Comparison of ENCODE assay signal across 25 mouse cellular contexts in genomic region chr12:83618981-83619380, GRCm38 (mm10). TPM values are rescaled to one million over a fixed set of nuclear protein-coding genes. Genes with fewer than 3 reads are reported as not detected.
A peak's percentile ranks its signal among the peaks of the same experiment; 100 is the strongest.
DNase-seq lines count a peak whose midpoint lies in the region; ATAC-seq lines count a peak whose summit lies in the region.
"Had no signal": no experiment of that assay in that cellular context is flagged by ENCODE, and none has a peak within 500 bp of the region (broad histone marks: within the 10 kb centered on the region; RNA-seq: fewer than 3 reads in every experiment).

No protein-coding gene starts in this region.

- 67% methylated on average over 2 of the region's 2 CpGs for WGBS in heart, embryonic 12.5 days
- WGBS in liver, embryonic 16.5 days (ENCODE audit: insufficient replicate concordance): 61% methylated on average over 2 of the region's 2 CpGs

- H3K27me3 ChIP-seq in heart, embryonic 12.5 days (replicated peaks): no peaks in the 10 kb centered on the region
- no peaks in the 10 kb centered on the region for H3K27me3 ChIP-seq in liver, embryonic 16.5 days (ENCODE audit: control insufficient read depth, insufficient read depth, low read depth, low read length)
- H3K27me3 ChIP-seq: CH12.LX; embryonic facial prominence, embryonic 12.5 days; forebrain, embryonic 13.5 days; Patski had no signal

- H3K27ac ChIP-seq in heart, embryonic 12.5 days (ENCODE audit: poor library complexity, severe bottlenecking): no peak overlapping the region
- 0 out of 2 replicates have a peak overlapping the region, but pooled peaks have one; percentile 4 for H3K27ac ChIP-seq in liver, embryonic 16.5 days (ENCODE audit: low read length)
- H3K27ac ChIP-seq: embryonic facial prominence, embryonic 10.5 days; embryonic facial prominence, embryonic 12.5 days; forebrain, embryonic 13.5 days had no signal

- H3K4me2 ChIP-seq in heart, embryonic 12.5 days: no peak overlapping the region
- H3K4me2 ChIP-seq in liver, embryonic 16.5 days (ENCODE audit: low read depth, low read length): no peak overlapping the region
- H3K4me2 ChIP-seq: embryonic facial prominence, embryonic 12.5 days; forebrain, embryonic 13.5 days had no signal

- H3K9ac ChIP-seq in heart, embryonic 12.5 days: no peak overlapping the region
- no peak overlapping the region for H3K9ac ChIP-seq in liver, embryonic 16.5 days (ENCODE audit: low read depth, low read length)
- H3K9ac ChIP-seq: embryonic facial prominence, embryonic 12.5 days; forebrain, embryonic 13.5 days had no signal

- no peaks in the 10 kb centered on the region for H3K36me3 ChIP-seq in heart, embryonic 12.5 days
- H3K36me3 ChIP-seq in liver, embryonic 16.5 days (ENCODE audit: control insufficient read depth, insufficient read depth): no peaks in the 10 kb centered on the region
- H3K36me3 ChIP-seq: embryonic facial prominence, embryonic 10.5 days; embryonic facial prominence, embryonic 12.5 days had no signal

- ATAC-seq in heart, embryonic 12.5 days (ENCODE audit: insufficient number of reproducible peaks, low FRiP score): no peak
- no peak for ATAC-seq in liver, embryonic 16.5 days (ENCODE audit: low read depth)
- ATAC-seq: activated CD4-positive, CD25-positive, alpha-beta regulatory T cell, adult 4 months; CD4-positive, CD25-positive, alpha-beta regulatory T cell, adult 4 months; forebrain, embryonic 13.5 days; Patski had no signal

- 0 out of 2 replicates have a peak, but pooled peaks cover 3% of the 10 kb centered on the region for H3K4me1 ChIP-seq in heart, embryonic 12.5 days (replicated peaks)
- no peaks in the 10 kb centered on the region for H3K4me1 ChIP-seq in liver, embryonic 16.5 days (ENCODE audit: control insufficient read depth, low read depth, low read length)
- H3K4me1 ChIP-seq: embryonic facial prominence, embryonic 10.5 days; embryonic facial prominence, embryonic 12.5 days; forebrain, embryonic 13.5 days had no signal

- DNase-seq in heart, adult 11 months: peak; percentile 37
- peak; percentile 37 for DNase-seq in kidney, adult 9 months
- no peak for DNase-seq in kidney, postnatal 10 days
- DNase-seq in liver: no peak
- DNase-seq in testis, postnatal 10 days (ENCODE audit: low spot score): peak; percentile 8
- DNase-seq in testis, postnatal 14 days (ENCODE audit: low spot score): no peak
- DNase-seq: adrenal gland, adult 8-10 months; adrenal gland, postnatal 14 days; adrenal gland, postnatal 36 days; B cell, adult 2 months; cerebellum, adult 11-12 months; cerebellum, adult 2 months; cerebellum, adult 9-10 months; cerebellum, postnatal 10 days; cerebellum, postnatal 25 days had no signal

- no peaks in the 10 kb centered on the region for H3K9me3 ChIP-seq in heart, embryonic 12.5 days (replicated peaks)
- H3K9me3 ChIP-seq in liver, embryonic 16.5 days (replicated peaks; ENCODE audit: control insufficient read depth, low read length): no peaks in the 10 kb centered on the region
- H3K9me3 ChIP-seq: embryonic facial prominence, embryonic 10.5 days; embryonic facial prominence, embryonic 12.5 days; forebrain, embryonic 13.5 days; G1E had no signal

- H3K4me3 ChIP-seq in heart, embryonic 12.5 days: no peak overlapping the region
- no peak overlapping the region for H3K4me3 ChIP-seq in liver, embryonic 16.5 days (ENCODE audit: low read depth, low read length)
- H3K4me3 ChIP-seq: embryonic facial prominence, embryonic 10.5 days; embryonic facial prominence, embryonic 12.5 days; forebrain, embryonic 13.5 days had no signal

RNA-seq across cellular contexts. Expression of gene Rbm25, which starts 12.1 kb away (rescaled TPM):
- polyA plus RNA-seq in heart, embryonic 12.5 days (2016; fragmentation: Nextera tagmentation; extraction: Ambion mirVana): 176 and 187 TPM in 2 replicates
- 82.1 and 83.0 TPM in 2 replicates for polyA plus RNA-seq in liver, embryonic 16.5 days (2015; fragmentation: Nextera tagmentation; extraction: Ambion mirVana)

RNA-seq across cellular contexts. Expression of gene Zfyve1, which starts 22.0 kb away (rescaled TPM):
- 16.3 and 19.2 TPM in 2 replicates for polyA plus RNA-seq in heart, embryonic 12.5 days (2016; fragmentation: Nextera tagmentation; extraction: Ambion mirVana)
- 9.4 and 9.9 TPM in 2 replicates for polyA plus RNA-seq in liver, embryonic 16.5 days (2015; fragmentation: Nextera tagmentation; extraction: Ambion mirVana)

Comparison
In these comparisons a context has a peak if more than half of its experiments do, and no peak if none do; other contexts are left out.
1. DNase-seq: peak in heart, adult 11 months (single experiment), kidney, adult 9 months (single experiment) and testis, postnatal 10 days (single experiment); none in kidney, postnatal 10 days (single experiment), liver (single experiment) and testis, postnatal 14 days (single experiment).